Mouse (Mus musculus) heart, postnatal 0 days (tissue): ENCODE measurements around the gene Egr2. TPM values are rescaled to one million over a fixed set of nuclear protein-coding genes. Genes with fewer than 3 reads are reported as not detected.

Source experiments
- ATAC-seq: fragments of 200-750 bp; cut with Nextera tagmentation; 2 replicates; pipeline ENCODE4 v1.8.0; 2017; ENCODE audit warnings: low read depth, moderate number of reproducible peaks, moderate library complexity; ENCODE audit not compliant: insufficient read depth
- DNase-seq: peaks from one replicate; pipeline ENCODE4 v3.0.0-alpha.2; 2016; ENCODE audit warnings: low spot score
- H3K27ac ChIP-seq: fragments of 300-500 bp; sonication (generic); 2 replicates; pipeline ENCODE4 v1.5.1; 2014; ENCODE audit warnings: low read depth, mild to moderate bottlenecking
- H3K27me3 ChIP-seq: fragments of 300-500 bp; sonication (generic); 2 replicates; pipeline ENCODE4 v1.6.1; 2014; ENCODE audit warnings: low read length, mixed read lengths; ENCODE audit not compliant: control insufficient read depth, insufficient read depth
- H3K36me3 ChIP-seq: fragments of 300-500 bp; sonication (generic); replicated peaks from 2 replicates; pipeline ENCODE4 v1.6.1; 2014; ENCODE audit warnings: low read length, mixed read lengths; ENCODE audit not compliant: control insufficient read depth, insufficient read depth
- H3K4me1 ChIP-seq: fragments of 300-500 bp; sonication (generic); 2 replicates; pipeline ENCODE4 v1.6.1; 2014; ENCODE audit warnings: antibody characterized with exemption; ENCODE audit not compliant: control insufficient read depth, insufficient read depth
- H3K4me2 ChIP-seq: fragments of 300-500 bp; sonication (generic); 2 replicates; pipeline ENCODE4 v1.6.1; 2014; ENCODE audit warnings: low read depth, mild to moderate bottlenecking, low read length, moderate library complexity
- H3K4me3 ChIP-seq: fragments of 300-500 bp; sonication (generic); 2 replicates; pipeline ENCODE4 v1.5.1; 2014; ENCODE audit warnings: low read depth, low read length
- H3K9ac ChIP-seq: fragments of 300-500 bp; sonication (generic); replicated peaks from 2 replicates; pipeline ENCODE4 v1.6.1; 2014; ENCODE audit warnings: low read depth, low read length, mixed read lengths
- H3K9me3 ChIP-seq: fragments of 300-500 bp; sonication (generic); replicated peaks from 2 replicates; pipeline ENCODE4 v1.6.1; 2016; ENCODE audit warnings: low read length; ENCODE audit not compliant: control insufficient read depth
- CTCF ChIP-seq: IDR thresholded peaks from 2 replicates; pipeline ENCODE4 v1.5.1; 2016; ENCODE audit warnings: antibody characterized with exemption, control low read depth, low read depth
- EP300 ChIP-seq: IDR thresholded peaks from 2 replicates; pipeline ENCODE4 v1.6.1; 2016; ENCODE audit warnings: antibody characterized with exemption, low read depth
- WGBS: fragments of 180-500 bp; shearing (Covaris S2); extraction: QIAGEN DNeasy Blood & Tissue Kit; methylation state at CpG from one replicate; pipeline ENCODE4 v1.1.7; 2014; 5-methylcytosine and 5-hydroxymethylcytosine counted together
- polyA plus RNA-seq: library from polyadenylated mRNA; unstranded; fragments of >200 nt; fragmentation: Nextera tagmentation; extraction: Ambion mirVana; gene quantifications from 2 replicates; pipeline ENCODE4 v1.2.1, GENCODE M21; 2015
- total RNA-seq: library from RNA; depleted of rRNA; stranded (reverse); fragments of >200 nt; gene quantifications from 2 replicates; pipeline ENCODE4 v1.2.3, GENCODE M21; 2014; ENCODE audit warnings: low replicate concordance

Egr2 gene
- total and polyA plus RNA-seq, 2 experiments from 2014 or later: 0.60 to 4.1 TPM

GRCm38 (mm10) chr10:67558053-67558452, 22.8 kb downstream of the Egr2 start:
- WGBS: 74% methylated on average over 4 of the region's 4 CpGs
- H3K4me1 ChIP-seq: no peaks in the 10 kb centered on the region
- TF ChIP-seq EP300 (no peak), CTCF (no peak)
- no peaks in the 10 kb centered on the region for H3K9me3 ChIP-seq
- DNase-seq (no peak), ATAC-seq (no peak)
- H3K27me3 ChIP-seq: no peaks in the 10 kb centered on the region
- H3K4me2 ChIP-seq: no peak overlapping the region
- H3K36me3 ChIP-seq: no peaks in the 10 kb centered on the region
- H3K4me3 ChIP-seq: no peak overlapping the region
- no peak overlapping the region for H3K27ac ChIP-seq
- no peak overlapping the region for H3K9ac ChIP-seq

GRCm38 (mm10) chr10:67559765-67560394, 24.6 kb downstream of the Egr2 start:
- no peak overlapping the region for H3K4me2 ChIP-seq
- H3K9me3 ChIP-seq: no peaks in the 10 kb centered on the region
- H3K4me3 ChIP-seq: no peak overlapping the region
- no peaks in the 10 kb centered on the region for H3K27me3 ChIP-seq
- 69% methylated on average over 13 of the region's 13 CpGs for WGBS
- no peaks in the 10 kb centered on the region for H3K4me1 ChIP-seq
- H3K9ac ChIP-seq: no peak overlapping the region
- ATAC-seq: no peak
- H3K27ac ChIP-seq: no peak overlapping the region
- no peak for TF ChIP-seq EP300
- TF ChIP-seq CTCF: no peak
- DNase-seq: no peak
- H3K36me3 ChIP-seq: no peaks in the 10 kb centered on the region

GRCm38 (mm10) chr10:67561185-67561584, 25.9 kb downstream of the Egr2 start:
- Histone ChIP-seq H3K4me2 (no peak overlapping the region), H3K27me3 (no peaks in the 10 kb centered on the region), H3K4me1 (no peaks in the 10 kb centered on the region), H3K27ac (no peak overlapping the region), H3K9me3 (no peaks in the 10 kb centered on the region), H3K36me3 (no peaks in the 10 kb centered on the region), H3K4me3 (no peak overlapping the region), H3K9ac (no peak overlapping the region)
- DNase-seq (no peak), ATAC-seq (no peak)
- TF ChIP-seq EP300 (no peak), CTCF (no peak)
- WGBS: 62% methylated on average over 1 of the region's 1 CpGs

- ATAC-seq: no peak
- H3K9me3 ChIP-seq: no peaks in the 10 kb centered on the region
- H3K9ac ChIP-seq: no peak overlapping the region
- H3K4me1 ChIP-seq: no peaks in the 10 kb centered on the region
- DNase-seq: no peak
- H3K4me3 ChIP-seq: no peak overlapping the region
- TF ChIP-seq CTCF (no peak), EP300 (no peak)
- H3K4me2 ChIP-seq: no peak overlapping the region
- no peaks in the 10 kb centered on the region for H3K27me3 ChIP-seq
- H3K36me3 ChIP-seq: no peaks in the 10 kb centered on the region
- 91% methylated on average over 7 of the region's 7 CpGs for WGBS
- no peak overlapping the region for H3K27ac ChIP-seq
Observed at GRCm38 (mm10) chr10:67564509-67564908, 29.2 kb downstream of the Egr2 start.

- DNase-seq (no peak), ATAC-seq (no peak)
- H3K9me3 ChIP-seq: no peaks in the 10 kb centered on the region
- 37% methylated on average over 8 of the region's 8 CpGs for WGBS
- no peaks in the 10 kb centered on the region for H3K27me3 ChIP-seq
- no peak overlapping the region for H3K4me2 ChIP-seq
- no peak overlapping the region for H3K27ac ChIP-seq
- no peak overlapping the region for H3K9ac ChIP-seq
- no peaks in the 10 kb centered on the region for H3K36me3 ChIP-seq
- no peaks in the 10 kb centered on the region for H3K4me1 ChIP-seq
- no peak for TF ChIP-seq EP300
- no peak for TF ChIP-seq CTCF
- H3K4me3 ChIP-seq: no peak overlapping the region
Observed at GRCm38 (mm10) chr10:67566104-67566503, 30.8 kb downstream of the Egr2 start.

GRCm38 (mm10) chr10:67569539-67569938, 34.3 kb downstream of the Egr2 start:
- DNase-seq (no peak), ATAC-seq (no peak)
- Histone ChIP-seq H3K9me3 (no peaks in the 10 kb centered on the region), H3K27me3 (no peaks in the 10 kb centered on the region), H3K27ac (no peak overlapping the region), H3K9ac (no peak overlapping the region), H3K4me2 (no peak overlapping the region), H3K4me3 (no peak overlapping the region), H3K4me1 (no peaks in the 10 kb centered on the region; the same call in 1 of the 2 replicates), H3K36me3 (no peaks in the 10 kb centered on the region)
- WGBS: 44% methylated on average over 7 of the region's 7 CpGs
- no peak for TF ChIP-seq EP300
- no peak for TF ChIP-seq CTCF
